Mouse (Mus musculus) frontal cortex, postnatal 36 days (tissue): ENCODE data around the gene Ice2.

Experiments used
- DNase-seq, 2 experiments: peaks; one replicate each; pipeline ENCODE4 v3.0.0; 2022; ENCODE audit warnings: low spot score in 2 of 2

Gene Ice2

DNA sequence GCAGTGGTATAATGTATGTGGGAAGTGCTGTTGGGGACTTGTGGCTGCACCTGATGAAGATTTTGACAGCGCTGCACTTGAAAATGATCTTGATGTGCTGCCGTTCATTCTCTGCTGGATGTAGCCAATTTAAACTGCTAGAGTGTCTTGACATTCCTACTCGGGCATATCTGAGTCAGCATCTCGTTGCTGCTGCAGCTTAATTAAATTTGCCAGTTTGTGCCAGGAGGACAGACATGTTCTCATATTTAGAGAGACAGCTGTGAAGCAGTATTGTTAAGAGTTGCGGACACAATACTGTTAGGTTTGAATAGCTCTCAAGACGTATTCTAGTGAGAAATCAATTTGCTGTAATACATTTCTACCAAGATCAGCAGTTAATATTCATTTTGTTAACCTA is 7.0 kb downstream of the Ice2 start:
- DNase-seq = no peak

DNA sequence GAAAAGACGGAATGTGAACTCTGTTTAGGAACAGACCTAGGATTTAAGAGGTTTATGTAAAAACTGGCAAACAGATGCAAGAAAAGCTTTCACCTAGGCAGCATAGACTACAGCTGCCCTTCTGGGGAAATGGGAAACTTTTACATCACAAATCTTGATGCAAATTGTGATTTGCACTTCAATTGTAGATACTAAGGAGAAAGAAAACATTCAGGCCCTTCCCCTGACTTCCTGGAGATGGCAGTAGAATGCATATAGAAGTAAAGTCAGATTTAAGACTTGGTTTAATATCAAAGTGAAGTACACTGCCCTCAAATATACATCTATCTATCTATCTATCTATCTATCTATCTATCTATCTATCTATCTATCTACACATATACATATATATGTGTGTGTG is 21.8 kb downstream of the Ice2 start:
- DNase-seq = peak in 1 of 2 experiments; percentile 12

DNA sequence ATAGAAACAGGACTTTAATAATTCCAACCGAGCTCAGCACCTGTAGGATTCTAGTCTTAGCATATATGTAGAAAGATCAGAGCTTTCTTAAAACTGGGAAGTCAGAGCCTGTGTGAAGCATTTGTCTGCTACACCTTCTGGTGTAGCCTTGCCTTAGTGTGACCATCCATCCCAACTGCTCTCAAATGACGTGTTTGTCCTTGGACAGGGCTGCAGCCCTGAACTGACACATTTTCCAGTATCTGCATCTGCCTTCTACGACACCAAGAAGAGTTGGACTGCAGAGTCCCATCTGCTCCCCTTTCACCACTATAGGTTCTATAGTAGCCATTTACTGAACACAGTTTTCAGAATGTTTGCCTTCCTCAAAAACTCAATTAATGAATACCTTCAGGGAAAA is 32.8 kb downstream of the Ice2 start:
- no peak for DNase-seq

DNA sequence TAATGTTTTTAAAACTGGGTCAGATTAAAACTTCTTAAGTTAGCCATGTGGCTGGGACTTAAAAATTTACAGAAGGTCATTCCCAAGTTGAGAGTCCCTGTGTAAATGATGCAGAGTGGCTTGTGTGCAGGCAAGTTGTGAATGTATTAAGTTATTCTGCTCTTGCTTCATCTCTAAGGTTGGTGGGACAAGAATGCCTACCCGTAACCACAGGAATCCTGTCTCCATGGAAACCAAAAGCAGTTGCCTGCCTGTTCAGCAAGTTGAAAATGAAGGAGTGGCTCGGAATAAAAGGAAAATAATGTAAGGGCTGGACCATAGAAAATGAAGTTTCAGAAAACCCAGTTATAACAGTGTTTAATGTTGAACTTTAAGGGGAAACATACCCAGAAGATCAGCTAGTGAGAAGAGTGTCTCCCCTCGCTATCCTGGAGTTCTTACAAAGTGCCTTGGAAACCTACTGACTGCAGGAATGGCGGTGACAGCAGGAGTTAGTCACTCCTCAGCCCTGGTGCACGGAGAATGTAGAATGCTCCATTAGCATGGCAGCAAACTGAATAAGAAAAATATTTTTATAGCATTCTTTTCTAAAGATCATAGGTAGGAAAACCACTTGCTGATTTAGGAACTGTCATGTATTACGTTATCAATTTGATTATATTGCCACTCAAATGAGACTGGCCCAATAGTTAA is 34.3 kb downstream of the Ice2 start:
- peak in 1 of 2 experiments; percentile 8 for DNase-seq

DNA sequence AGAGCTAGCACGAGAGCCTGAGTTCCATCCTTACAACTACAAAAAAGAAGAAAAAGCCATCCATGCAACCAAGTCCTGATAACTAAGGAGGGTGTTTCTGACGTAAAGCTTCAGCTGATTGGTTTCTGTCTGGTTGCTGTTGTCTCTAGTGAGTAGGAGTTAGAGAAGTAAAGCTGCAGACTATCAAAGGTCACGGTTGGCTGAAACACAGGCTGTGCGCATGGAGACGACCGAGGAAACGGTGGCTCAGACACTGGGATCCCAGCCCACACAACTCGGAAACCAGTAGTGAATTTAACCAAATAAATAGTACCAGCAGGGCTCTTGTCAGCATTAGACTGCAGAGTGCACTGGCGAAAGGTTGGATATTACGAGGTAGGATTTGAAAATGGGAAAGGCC is 37.5 kb downstream of the Ice2 start:
- no peak for DNase-seq

DNA sequence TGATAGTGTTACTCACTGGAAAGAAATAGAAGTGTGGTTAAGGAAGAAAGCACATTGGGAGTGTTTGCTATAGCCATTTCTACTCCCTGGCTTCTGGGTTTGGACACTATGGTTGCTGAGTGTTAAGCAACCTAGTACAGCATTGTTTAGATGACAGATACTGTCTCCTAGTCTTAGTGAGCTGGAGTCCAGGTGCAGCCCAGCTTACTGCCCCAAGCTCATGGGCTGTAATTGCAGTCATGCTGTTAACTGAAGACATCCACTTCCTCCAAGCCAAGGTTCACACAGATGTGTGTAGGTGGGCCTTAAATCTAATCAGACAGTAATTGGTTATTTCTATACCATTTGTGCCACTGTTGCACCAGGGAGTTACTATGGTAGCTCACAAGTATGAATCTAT is 38.0 kb downstream of the Ice2 start:
- no peak for DNase-seq

DNA sequence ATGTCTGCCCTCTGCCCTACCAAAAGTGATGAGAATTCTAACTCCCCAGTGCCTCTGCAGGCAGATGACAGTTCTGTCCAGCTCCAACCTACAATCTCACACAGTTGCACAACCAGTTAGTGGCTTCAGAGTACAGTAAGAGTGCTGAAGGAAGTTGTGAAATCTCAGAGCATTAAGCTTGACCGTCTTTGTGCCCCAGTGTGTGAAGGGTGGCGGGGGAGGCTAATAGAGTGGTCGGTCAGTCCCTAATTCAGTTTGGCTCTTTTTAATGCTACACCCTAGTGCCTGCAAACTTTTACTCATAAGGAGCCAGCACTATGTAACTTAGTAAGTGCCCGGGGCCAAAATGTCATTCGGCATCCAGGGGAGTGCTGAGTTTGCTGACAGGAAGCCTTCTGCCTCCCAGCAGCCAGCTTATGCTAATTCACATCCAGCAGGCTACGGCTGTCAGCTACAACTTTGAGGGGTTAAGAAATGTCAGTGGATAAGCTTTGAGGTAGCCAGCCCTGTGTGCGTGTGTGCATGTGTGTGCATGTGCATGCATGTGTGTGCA is 42.2 kb downstream of the Ice2 start:
- no peak for DNase-seq

DNA sequence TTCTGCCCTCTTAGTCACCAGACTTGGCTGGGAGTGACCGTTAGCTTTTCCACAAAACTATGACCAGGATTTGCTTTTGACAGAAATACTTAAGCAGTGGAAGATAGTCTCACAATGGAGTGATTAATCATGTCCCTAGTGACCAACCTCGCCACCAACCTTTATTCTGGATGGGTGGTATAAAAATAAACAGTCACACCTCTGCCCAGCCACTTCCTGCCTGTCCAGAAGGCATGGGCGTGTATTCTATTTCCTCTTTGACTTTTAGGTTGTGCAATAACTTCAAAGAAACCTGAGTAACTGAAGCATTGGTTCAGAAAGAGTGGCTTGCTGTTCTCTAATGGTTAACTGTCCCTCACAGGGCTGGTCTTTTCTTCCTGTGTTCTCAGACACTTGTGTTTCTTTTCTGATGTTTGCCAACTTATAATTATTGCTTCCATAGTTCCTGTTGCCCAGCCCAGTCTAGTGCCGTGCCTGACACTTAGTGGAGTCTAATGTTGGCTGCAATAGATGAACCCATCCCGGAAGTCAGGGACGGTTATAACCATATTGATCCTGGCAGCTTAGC is 44.8 kb downstream of the Ice2 start:
- DNase-seq = no peak

DNA sequence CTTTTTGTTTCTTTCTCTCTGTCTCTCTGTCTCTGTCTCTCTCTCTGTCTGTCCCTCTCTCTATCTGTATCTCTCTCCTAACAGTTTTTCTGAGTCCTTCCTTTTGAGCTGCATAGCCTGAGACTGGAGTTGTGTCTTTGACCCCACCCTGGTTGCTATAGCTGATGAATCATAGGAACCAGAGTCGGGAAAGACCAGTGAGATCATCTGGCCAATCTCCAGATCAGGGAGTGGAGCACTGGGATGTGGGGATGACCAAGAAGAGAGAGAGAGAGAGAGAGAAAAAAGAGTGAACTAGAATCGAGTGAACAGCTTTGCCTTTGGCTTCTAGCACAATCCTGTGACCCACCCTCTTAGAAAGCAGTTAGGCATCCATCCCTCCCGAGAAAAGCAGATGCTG is 45.5 kb downstream of the Ice2 start:
- no peak for DNase-seq

DNA sequence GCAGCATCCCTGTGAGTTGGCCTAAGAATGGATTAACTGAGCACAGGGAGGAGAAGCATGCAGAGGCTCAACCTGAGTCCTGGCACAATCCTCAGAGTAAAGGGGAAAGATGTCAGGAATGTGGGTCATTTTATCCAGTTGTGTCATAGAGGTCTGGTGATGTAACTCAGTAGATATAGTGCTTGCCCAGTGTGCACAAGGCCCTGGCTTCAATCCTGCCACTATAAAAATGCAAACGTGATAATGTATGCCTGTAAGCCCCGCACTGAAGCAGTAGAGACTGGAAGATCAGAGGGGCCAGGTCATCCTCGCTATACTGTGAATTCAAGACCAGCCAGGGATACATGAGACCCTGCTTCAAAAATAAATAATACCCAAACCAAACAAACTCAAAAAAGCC is 51.1 kb downstream of the Ice2 start:
- no peak for DNase-seq

DNA sequence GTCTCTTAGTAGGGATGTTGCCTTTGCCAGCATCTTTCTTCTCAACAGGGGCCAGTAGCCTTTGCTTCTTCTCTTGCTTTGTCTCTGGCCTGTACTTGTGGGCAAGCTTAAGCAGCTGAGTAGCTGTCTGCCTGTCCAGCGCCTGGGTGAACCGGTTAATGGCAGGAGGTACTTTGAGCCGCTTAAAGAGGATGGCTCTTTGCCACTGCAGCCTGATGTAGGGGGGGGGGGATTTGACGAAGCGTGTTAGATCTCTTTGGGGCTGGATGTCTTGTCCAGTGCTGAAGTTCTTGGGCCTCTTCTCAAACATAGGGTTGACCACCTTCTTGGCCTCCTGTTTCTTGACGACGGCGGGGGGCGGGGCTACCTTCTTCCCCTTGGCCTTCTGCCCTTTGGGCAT is 52.9 kb downstream of the Ice2 start:
- no peak for DNase-seq

DNA sequence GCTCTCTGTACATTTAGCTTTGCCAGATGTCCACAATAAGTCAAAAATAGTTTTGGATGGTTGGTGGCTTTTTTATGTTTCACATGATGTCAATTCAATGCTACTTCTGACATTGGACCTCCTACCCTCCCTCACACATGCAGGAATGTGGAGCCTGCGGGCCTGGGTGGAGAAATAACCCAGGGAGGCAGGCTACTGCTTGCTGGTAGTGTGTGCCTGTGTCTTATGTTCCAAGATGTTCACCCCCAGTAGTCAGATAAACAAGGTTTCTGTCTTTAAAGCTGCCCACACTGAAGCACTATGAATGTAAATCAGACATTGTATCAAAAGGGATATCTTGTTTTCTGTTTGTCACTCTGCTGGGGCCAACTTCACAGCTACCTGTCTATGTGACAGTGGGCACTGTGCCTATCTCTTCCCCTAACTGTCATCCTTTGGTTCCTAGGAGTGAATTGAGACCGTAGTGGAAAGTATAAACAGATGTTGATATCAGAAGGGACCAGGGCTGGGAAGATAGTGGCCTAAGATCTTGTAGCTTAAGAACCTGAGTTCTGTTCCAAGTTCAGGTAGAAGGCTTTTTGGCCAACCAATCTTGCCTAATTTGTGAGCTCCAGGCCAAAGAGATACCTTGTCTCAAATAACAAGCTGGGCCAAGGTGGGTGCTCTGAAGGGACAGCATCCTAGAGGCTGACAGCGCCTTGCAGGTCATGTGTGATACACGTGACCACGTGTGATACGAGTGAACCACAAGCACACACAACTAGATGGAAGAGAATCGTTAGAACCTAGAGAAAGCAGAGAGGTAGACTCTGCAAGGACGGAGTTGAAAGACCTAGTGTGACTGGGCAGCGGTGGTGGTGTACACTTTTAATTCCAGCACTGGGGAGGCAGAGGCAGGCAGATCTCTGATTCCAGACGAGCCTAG is 54.4 kb downstream of the Ice2 start:
- no peak for DNase-seq

DNA sequence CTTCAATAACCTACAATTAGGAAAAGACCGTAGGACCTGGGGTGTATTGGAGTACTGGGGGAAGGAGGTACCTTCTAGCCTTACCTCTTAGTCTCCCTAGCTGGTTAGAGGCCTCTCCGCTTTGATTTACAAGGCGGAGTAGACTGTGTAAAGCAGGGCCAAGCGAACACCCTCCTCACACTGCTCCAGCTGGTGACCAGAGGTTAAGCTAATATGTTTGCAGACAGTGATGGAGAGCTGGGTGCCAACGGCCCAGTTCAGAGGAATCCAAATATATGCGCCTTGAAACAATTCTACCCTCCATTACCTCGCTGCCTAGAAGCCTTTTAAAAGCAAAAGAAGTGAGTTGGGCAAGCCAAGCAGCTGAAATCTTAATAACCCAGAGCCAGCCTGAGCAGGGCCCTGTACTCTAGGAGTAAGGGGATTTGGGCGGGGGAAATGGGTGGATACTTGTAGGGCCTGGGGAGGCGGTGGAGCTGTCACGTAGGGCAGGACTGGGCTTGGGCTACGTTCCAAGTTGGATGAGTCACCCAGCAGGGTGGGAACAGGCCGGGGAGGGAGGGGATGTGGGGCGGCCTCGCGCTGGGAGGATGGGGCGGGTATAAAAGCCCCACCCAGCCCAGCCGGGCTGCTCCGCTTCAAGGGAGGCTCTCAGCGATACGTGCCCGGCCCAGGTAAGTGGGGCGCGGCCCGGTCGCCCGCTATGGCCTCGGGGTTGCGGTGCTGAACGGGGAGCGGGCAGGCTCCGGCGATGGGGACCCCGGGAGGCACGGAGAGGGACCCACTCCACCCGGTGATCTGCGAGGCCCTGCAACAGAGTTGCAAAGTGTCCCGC is 55.6 kb downstream of the Ice2 start, which contains the start of gene Anxa2:
Anxa2 (plus strand) TSS at position 555 of the 835 bp plus-strand sequence.
- DNase-seq = peak; percentile 32 to 61

DNA sequence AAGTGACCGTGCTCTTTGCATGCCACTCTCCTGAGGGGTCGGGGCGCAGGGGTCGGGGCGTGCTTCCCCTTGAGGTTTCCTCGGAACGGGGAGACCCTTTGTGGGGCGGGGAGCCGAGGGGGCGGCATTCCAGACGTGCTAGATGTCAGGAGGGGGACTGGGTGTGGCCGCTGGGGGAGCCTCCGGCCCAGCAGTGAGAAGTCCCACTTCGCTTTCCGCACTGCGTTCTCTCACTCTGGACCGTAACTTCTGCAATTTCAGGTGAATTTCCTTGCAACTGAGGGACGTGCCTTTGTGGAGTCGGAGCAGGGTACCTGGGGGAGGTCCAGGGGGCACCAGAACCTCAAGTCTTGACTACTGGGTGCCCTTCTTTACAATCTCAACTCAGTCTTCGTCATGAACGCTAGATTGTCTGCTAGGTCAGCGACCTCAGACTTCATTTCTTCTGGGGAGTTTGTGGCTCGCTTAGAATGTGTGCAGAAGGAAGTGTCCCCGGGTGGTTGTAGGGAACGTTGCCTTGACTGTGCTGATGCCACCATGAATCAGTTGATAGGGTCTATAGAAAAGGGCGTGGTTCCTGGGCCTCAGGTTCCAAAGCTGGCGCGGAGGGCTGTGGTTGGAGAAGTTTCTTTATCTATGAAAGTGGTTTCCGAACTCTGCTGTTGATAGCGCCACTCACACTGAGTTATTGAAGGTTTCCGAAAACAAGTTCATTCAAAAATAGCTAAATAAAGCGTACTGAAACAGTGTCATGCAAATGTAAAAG is 56.4 kb downstream of the Ice2 start:
- no peak for DNase-seq

DNA sequence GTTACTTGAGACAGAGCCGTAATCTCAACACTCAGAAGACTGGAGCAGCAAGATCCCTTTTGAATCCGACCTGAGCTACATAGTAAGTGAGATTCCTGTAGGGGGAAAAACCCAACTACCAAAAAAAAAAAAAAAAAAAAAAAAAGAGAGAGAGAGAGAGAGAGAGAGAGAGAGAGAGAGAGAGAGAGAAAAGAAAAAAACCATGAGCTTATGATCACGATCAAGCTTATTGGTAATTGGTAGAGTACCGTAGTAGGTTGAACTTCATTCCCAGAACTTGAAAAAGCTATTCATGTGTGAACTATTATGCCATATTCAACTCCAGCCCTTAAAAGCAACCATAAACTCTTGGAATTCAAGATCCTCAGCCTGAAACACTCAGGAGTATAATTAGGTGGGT is 57.0 kb downstream of the Ice2 start:
- no peak for DNase-seq

DNA sequence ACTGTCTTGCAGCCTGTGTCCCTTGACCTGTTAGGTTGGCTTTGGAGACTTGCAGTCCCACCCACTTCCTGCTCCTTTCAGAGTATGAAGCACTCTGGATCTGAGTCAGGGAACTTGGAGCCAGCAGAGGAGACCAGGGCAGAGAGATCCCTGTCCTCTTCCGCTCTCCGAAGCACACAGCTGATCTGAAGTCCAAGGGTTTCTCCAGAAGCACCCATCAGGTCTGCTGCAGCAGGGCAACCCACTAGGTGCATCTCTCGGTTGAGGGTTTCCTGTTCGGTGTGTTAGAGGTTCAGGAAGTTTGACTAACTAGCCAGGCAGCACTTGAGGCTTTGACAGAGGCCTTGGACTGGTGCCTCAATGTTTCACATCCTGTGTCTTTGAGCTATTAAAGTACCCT is 57.7 kb downstream of the Ice2 start:
- no peak for DNase-seq

DNA sequence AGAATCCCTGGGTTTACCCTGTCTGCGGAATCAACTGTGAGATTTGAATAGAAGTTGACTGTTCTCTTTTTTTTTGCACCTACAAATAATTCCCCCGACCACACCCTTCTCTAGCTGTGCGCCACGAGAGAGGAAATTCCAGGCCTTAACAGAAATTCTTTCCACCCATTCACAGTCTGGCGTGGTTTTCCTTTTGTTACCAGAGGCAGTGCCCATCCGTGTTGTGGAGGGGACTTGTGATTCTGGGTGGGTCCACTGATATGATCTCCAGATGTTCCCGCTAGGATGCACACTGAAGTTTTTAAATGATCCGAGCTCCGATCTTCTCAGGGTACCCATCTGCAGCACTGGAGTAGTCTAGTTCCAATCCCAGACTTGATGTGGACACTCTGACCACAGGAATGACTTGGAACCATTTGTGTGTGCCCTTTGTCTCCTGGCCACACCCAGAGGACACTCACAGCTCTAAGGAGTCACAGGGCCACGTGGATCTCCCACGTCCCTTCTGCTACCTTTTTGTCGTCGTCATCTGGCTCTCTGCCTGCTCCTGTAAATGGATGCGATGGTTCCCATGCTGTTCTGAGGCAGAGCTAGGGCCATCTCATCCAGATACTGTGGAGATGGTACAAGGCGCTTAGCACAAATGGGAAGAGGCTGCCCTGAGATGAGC is 58.8 kb downstream of the Ice2 start:
- DNase-seq = no peak

DNA sequence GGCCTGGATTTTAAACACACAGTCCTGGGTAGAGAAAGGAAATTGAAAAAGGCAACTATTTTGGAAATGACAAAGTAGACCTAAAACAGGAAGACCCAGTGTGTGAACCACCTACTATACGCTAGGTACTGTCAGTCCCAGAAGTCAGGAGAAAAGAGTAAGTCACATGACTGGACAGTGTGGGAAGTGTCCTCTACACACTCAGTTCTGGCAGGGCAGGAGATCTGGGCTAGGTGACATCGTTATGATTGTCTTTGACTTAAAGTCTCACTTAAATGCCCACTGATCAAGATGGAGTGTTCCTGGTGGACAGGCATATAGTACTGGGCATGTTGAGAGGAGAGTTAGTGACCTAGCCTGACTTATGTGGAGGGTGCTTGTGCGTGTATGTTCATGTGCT is 59.4 kb downstream of the Ice2 start:
- no peak for DNase-seq

DNA sequence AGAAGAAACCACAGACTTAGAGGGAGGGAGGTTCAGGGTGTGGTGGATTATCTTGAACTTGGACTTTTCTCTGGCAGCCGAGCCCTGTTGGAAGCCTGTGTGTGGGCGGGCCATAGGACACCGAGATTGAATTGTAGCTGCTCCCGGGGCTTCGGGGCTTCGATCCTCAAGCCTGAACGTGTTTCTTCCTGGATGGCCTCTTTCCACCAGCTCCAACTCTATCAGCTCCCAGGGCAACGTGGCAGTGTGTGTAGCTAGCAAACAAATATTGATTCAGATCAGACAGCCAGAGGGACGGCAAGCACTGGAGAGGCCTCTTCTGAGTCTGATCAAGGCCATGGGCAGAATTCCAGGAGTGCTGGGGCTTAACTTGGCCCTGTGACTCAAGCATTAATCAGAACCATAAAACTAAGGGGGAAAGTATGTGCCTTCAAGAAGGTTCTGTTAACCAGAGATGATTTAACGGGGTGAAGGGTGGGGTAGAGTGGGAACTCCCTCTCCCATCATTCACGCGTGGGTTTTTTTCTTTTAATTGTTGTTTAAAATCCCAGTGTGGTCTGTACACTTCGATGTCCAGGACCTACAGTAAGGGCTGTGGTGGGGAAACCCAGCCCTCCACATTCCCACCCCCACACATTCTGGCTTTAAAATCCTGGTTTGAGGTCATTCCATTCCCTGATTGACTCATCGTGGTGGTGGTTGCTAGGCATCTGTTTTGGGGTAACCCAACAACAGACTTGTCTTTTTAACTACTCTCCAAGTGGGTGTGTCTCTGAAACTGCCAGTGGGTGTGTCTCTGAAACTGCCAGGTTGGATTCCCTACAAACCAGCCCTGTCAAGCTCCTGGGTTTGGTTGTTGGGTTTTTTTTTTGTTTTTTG is 60.3 kb downstream of the Ice2 start:
- no peak for DNase-seq
